Mouse (Mus musculus) CD4-positive naive resting alpha-beta T cell, adult 76 days (primary cell): Measurements from ENCODE around the gene Tanc1. TPM values are rescaled to one million over a fixed set of nuclear protein-coding genes. Genes with fewer than 3 reads are reported as not detected.

ENCODE experiments used
- total RNA-seq: library from RNA; stranded (reverse); gene quantifications from one replicate; pipeline ENCODE4 v1.2.4, GENCODE M21; 2023

Tanc1 gene
- 28.3 TPM for total RNA-seq

GRCm38 (mm10) chr2:59611831-59612732 is at the start of gene Tanc1:
Tanc1 (plus strand) TSS chr2:59612042.

GRCm38 (mm10) chr2:59881831-59882741 is 270.2 kb downstream of the Tanc1 start, which contains the start of gene Wdsub1:
Wdsub1 (minus strand) TSS chr2:59882591.

Other genes with a start within 250 kb of the Tanc1 start
- gene Dapl1, start 127.4 kb upstream of the Tanc1 start, total RNA-seq = 147 TPM